Mouse (Mus musculus) limb, embryonic 12.5 days (tissue): ENCODE measurements at regions not wholly inside any gene's neighbourhood (a gene's known extent, or its start where the extent isn't known, plus 50 kb on each side); places are given as distances from the start of the nearest gene placed in this dataset.
A peak's percentile ranks its signal among the peaks of the same experiment; 100 is the strongest.

ENCODE experiments used
- ATAC-seq: fragments of 200-750 bp; cut with Nextera tagmentation; 2 replicates; pipeline ENCODE4 v1.8.0; 2017; ENCODE audit warnings: low read depth, moderate TSS enrichment; ENCODE audit not compliant: insufficient number of reproducible peaks, insufficient read depth, low FRiP score, low TSS enrichment
- H3K27ac ChIP-seq: fragments of 300-500 bp; sonication (generic); 2 replicates; pipeline ENCODE4 v1.5.1; 2016; ENCODE audit warnings: mild to moderate bottlenecking, moderate library complexity
- H3K27me3 ChIP-seq: fragments of 300-500 bp; sonication (generic); 2 replicates; pipeline ENCODE4 v1.6.1; 2016; ENCODE audit warnings: mild to moderate bottlenecking, moderate library complexity
- H3K36me3 ChIP-seq: fragments of 300-500 bp; sonication (generic); 2 replicates; pipeline ENCODE4 v1.6.1; 2016; ENCODE audit warnings: mild to moderate bottlenecking, moderate library complexity
- H3K4me1 ChIP-seq: fragments of 300-500 bp; sonication (generic); replicated peaks from 2 replicates; pipeline ENCODE4 v1.6.1; 2016
- H3K4me2 ChIP-seq: fragments of 300-500 bp; sonication (generic); 2 replicates; pipeline ENCODE4 v1.6.1; 2016; ENCODE audit warnings: mild to moderate bottlenecking, moderate library complexity
- H3K4me3 ChIP-seq: fragments of 300-500 bp; sonication (generic); replicated peaks from 2 replicates; pipeline ENCODE4 v1.5.1; 2016; ENCODE audit warnings: mild to moderate bottlenecking
- H3K9ac ChIP-seq: fragments of 300-500 bp; sonication (generic); replicated peaks from 2 replicates; pipeline ENCODE4 v1.6.1; 2016; ENCODE audit warnings: mild to moderate bottlenecking, moderate library complexity
- H3K9me3 ChIP-seq: fragments of 300-500 bp; sonication (generic); 2 replicates; pipeline ENCODE4 v1.6.1; 2016; ENCODE audit warnings: mild to moderate bottlenecking, moderate library complexity
- whole genome bisulfite sequencing: fragments of 180-500 bp; shearing (Covaris S2); methylation state at CpG from one replicate; pipeline ENCODE4 v1.1.7; 2016; 5-methylcytosine and 5-hydroxymethylcytosine counted together

DNA sequence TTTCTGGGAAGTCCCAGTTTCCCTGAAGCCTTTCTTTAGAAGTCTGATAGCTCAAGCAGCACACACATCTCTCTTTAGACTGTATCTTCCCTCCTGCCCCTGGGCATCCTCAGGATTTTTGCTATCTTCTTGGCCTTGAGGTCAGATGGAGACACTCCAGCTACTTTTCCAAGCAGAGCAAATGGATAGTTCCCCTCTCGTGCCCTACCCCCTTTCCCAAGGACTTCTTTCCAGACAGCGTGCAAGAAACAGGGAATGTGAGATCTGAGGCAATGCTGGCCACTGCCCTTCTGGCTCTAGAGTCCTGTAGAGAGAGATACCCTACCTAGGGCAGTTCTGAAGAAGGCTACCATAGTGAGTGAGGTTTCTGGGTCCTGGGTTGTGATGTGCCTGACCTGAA, 106.6 kb downstream of the Zfp706 start:
- Histone ChIP-seq H3K27ac (no peak overlapping the region), H3K4me3 (no peak overlapping the region), H3K27me3 (no peaks in the 10 kb centered on the region), H3K9ac (no peak overlapping the region), H3K36me3 (no peaks in the 10 kb centered on the region), H3K4me1 (peaks cover 32% of the 10 kb centered on the region), H3K4me2 (no peak overlapping the region), H3K9me3 (no peaks in the 10 kb centered on the region)
- WGBS, result 45% methylated on average over 2 of the region's 2 CpGs
- ATAC-seq, result no peak

DNA sequence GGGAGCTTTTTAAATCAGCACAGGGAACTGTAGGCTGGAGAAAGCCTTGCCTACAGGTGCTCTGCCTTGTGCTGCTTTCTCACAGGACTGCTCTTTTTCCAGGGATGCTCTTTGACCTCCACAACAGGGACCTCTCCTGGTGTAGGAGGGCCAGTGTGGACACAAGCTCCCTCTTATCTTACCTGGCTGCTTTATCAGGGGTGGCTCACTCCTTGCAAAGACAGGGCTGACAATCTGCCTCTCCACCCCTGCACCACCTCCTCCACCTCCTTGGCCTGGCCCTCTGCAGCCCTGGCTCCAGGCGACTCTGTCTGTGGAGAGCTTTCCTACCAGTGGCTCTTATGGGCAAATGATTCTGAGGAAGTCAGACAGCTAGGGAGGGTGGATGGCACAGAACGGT, 107.7 kb downstream of the Zfp706 start:
- no peak overlapping the region for H3K9ac ChIP-seq
- peaks cover 32% of the 10 kb centered on the region for H3K4me1 ChIP-seq
- no peaks in the 10 kb centered on the region for H3K27me3 ChIP-seq
- no peak overlapping the region for H3K27ac ChIP-seq
- 58% methylated on average over 2 of the region's 2 CpGs for WGBS
- ATAC-seq, result no peak
- H3K4me2 ChIP-seq, result no peak overlapping the region
- H3K4me3 ChIP-seq, result no peak overlapping the region
- no peaks in the 10 kb centered on the region for H3K9me3 ChIP-seq
- no peaks in the 10 kb centered on the region for H3K36me3 ChIP-seq

DNA sequence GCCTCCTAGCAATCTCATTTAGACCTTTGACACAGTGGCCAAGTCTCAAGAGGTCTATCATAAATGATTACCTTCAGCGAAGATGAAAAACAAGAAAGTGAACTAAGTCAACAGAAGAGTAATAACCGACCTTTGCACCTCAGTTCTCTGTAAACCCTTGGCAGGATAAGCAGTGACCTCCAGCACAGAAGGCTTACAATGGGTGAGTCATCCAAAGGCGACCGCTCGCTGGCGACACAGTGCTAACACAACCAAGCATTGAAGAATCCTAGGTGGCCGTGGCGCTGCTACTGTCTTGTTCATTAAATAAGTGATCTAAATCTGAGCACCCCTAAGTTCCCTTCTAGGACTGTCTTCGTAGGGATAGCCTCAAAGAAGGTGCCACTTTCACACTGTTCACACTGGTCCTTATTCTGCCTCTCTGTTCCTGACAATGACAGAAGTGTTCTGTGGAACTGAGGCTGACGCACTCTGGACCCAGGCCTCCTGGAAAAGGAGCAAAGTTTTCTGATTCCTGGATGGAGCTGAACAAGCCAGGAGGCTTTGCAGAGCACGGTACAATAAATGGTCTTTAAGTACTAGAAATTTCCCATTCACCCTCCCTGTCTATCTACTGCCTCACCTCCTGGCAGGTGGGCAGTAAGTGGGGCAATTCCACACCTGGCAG, 108.6 kb downstream of the Zfp706 start:
- Histone ChIP-seq H3K4me1 (peaks cover 32% of the 10 kb centered on the region), H3K4me3 (no peak overlapping the region), H3K27me3 (no peaks in the 10 kb centered on the region), H3K9ac (no peak overlapping the region), H3K9me3 (no peaks in the 10 kb centered on the region), H3K4me2 (no peak overlapping the region), H3K27ac (no peak overlapping the region), H3K36me3 (no peaks in the 10 kb centered on the region)
- ATAC-seq, result no peak
- 89% methylated on average over 11 of the region's 11 CpGs for WGBS

DNA sequence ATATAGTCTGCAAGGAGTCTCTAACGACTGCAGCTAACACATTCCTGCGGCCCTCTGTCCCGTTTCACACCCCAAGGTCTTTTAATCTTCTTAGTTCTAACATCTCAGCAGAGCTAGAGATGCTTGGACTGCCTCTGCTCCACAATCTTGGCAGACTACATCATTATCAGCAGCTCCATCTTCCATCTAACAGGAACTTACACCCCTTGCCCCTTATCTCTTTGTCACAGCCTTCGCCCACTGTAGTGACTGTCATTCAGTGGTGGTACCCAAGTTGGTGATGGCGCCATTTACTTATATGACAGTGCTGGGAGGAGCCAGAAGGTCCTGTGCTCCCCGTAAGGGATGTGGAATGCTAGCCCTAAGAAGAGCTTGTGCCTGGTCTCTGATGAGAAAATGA, 109.2 kb downstream of the Zfp706 start:
- Histone ChIP-seq H3K9me3 (no peaks in the 10 kb centered on the region), H3K4me2 (no peak overlapping the region), H3K36me3 (no peaks in the 10 kb centered on the region), H3K27me3 (no peaks in the 10 kb centered on the region), H3K9ac (no peak overlapping the region), H3K27ac (no peak overlapping the region), H3K4me3 (no peak overlapping the region), H3K4me1 (peaks cover 34% of the 10 kb centered on the region)
- no peak for ATAC-seq
- 79% methylated on average over 6 of the region's 6 CpGs for WGBS

DNA sequence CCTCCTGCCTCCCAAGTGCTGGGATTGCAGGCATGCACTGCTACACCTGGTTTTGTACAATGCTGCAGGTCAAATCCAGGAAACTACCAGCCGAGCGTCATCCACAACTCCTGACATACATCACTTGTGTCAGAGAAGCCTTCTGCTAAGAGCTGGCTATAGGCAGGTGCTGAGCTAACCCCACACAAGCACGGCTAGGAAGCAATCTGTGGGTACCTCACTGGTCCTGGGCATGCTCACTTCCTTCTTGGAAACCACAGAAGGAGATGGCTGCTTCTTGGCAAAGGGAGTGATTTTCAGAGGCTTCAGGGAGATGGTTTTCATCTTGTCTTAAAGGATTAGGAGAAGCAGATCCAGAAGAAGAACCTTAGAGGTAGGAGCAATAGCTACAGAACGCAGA, 111.3 kb downstream of the Zfp706 start:
- 82% methylated on average over 4 of the region's 4 CpGs for WGBS
- H3K27ac ChIP-seq, result no peak overlapping the region
- peaks cover 15% of the 10 kb centered on the region for H3K27me3 ChIP-seq
- H3K4me3 ChIP-seq, result no peak overlapping the region
- H3K9me3 ChIP-seq, result no peaks in the 10 kb centered on the region
- peaks cover 31% of the 10 kb centered on the region for H3K4me1 ChIP-seq
- H3K9ac ChIP-seq, result no peak overlapping the region
- H3K36me3 ChIP-seq, result no peaks in the 10 kb centered on the region
- no peak for ATAC-seq
- no peak overlapping the region for H3K4me2 ChIP-seq

DNA sequence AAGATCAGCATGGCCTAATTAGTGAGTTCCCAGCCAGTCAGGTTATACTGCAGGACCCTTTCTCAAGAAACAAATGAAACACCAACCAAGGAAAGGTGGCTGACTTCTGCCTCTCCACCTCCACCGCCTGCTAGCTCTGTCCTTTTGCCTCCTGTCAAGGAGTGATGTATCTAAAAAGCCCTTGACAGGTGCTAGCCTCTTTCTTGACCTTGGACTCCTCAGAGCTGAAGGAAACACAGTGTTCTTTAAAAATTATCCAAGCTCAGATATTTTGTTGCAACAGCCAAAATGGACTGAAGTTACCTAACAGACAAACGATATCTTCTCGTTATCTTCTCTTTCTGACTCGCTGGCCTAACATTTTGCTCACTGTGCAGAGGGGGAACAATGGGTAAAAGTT, 112.5 kb downstream of the Zfp706 start:
- WGBS, result 92% methylated on average over 4 of the region's 4 CpGs
- H3K4me3 ChIP-seq, result no peak overlapping the region
- no peak for ATAC-seq
- no peak overlapping the region for H3K4me2 ChIP-seq
- no peak overlapping the region for H3K9ac ChIP-seq
- peaks cover 19% of the 10 kb centered on the region for H3K27me3 ChIP-seq
- H3K27ac ChIP-seq, result no peak overlapping the region
- no peaks in the 10 kb centered on the region for H3K36me3 ChIP-seq
- H3K4me1 ChIP-seq, result peaks cover 19% of the 10 kb centered on the region
- H3K9me3 ChIP-seq, result no peaks in the 10 kb centered on the region

DNA sequence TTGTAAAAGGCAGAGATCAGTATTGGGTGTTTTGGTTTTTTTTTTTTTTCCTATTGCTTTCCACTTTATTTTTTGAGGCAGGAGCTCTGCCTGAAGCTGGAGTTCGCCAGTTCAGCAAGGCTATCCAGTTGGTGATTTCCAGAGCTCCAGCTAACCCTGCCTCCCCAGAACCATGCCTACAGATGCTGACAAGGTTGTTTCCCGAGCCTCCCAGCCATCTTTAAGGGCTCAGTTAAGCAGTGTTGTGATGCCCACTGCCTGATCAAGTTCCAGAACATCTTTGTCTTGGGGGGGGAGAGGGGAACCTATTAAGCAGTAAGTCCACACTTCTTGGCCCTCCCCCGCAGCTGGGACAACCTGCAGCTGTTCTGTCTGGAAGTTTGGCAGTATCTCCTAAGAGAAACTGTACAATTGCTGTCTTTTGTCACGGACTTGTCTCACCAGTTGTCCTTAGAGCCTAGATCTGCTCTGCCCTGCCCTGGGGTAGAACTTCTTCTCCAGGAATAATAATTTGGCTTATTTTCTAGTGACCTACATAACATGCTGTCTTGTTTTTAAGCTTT, 114.1 kb downstream of the Zfp706 start:
- Histone ChIP-seq H3K27ac (0 out of 2 replicates have a peak overlapping the region, but pooled peaks have one; percentile 23), H3K9me3 (no peaks in the 10 kb centered on the region), H3K4me1 (peaks cover 17% of the 10 kb centered on the region), H3K27me3 (peaks cover 19% of the 10 kb centered on the region), H3K9ac (no peak overlapping the region), H3K4me3 (no peak overlapping the region), H3K4me2 (peak overlapping the region; percentile 43; the same call in 1 of the 2 replicates), H3K36me3 (no peaks in the 10 kb centered on the region)
- no peak for ATAC-seq
- WGBS, result 43% methylated on average over 4 of the region's 4 CpGs

DNA sequence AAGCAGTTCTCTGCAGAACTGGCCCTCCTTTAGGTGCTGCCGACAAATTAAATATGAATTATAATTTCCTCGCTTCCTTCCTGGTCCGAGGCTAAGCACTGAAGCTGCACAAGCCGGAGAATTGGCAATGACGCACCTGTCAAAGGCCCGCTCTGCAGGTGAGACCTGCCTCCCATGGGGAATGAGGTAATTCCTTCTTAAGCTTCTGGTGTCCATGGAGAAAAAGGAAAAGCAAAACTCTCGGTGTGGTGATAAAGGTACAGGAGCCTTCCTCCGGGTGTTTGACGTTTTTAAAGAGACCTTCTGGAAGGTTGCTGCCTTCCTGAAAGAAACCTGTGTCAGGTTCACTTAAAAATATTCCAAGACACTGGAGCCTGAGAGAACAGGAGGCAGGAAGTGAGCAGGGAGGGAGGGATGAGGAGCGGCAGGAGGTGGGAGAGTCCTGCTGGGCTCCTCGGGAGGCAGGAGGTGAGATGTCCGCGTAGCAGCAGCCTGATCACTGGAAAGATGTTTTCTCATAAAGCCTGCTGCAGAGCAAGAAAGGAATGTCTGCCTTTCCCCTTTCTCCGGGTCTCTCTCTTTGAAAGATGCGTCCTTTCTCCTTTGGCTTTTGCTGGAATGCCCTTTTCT, 114.9 kb downstream of the Zfp706 start:
- no peak overlapping the region for H3K9ac ChIP-seq
- 0 out of 2 replicates have a peak overlapping the region, but pooled peaks have one; percentile 7 for H3K27ac ChIP-seq
- H3K9me3 ChIP-seq, result no peaks in the 10 kb centered on the region
- peaks cover 17% of the 10 kb centered on the region for H3K4me1 ChIP-seq
- H3K4me3 ChIP-seq, result no peak overlapping the region; the same call in 1 of the 2 replicates
- no peak for ATAC-seq
- H3K4me2 ChIP-seq, result peak overlapping the region; percentile 43
- no peaks in the 10 kb centered on the region for H3K36me3 ChIP-seq
- peaks cover 19% of the 10 kb centered on the region for H3K27me3 ChIP-seq
- 7% methylated on average over 15 of the region's 15 CpGs for WGBS

DNA sequence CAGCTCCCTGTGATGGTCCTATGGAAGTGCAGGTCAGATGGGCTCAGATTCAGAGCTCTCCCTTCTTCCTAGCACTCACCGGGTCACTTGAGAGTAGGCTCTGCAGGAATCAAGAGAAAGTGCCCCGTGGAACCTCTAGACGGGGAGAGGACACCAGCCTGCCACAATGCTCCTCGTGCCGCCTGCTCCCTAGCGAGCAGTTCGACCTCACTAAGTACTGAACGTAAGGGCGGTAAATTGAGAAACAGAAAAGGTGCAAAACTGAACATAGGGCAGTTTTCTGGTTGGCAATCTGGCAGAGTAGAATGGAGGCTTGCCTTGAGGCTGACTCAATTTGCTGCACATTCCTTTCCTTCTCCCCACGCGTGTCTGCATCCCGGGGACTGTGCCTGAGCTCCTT, 115.7 kb downstream of the Zfp706 start:
- Histone ChIP-seq H3K4me2 (no peak overlapping the region), H3K9ac (no peak overlapping the region), H3K4me3 (no peak overlapping the region), H3K27me3 (peaks cover 19% of the 10 kb centered on the region), H3K27ac (no peak overlapping the region), H3K4me1 (peaks cover 17% of the 10 kb centered on the region), H3K9me3 (no peaks in the 10 kb centered on the region), H3K36me3 (no peaks in the 10 kb centered on the region)
- WGBS, result 15% methylated on average over 12 of the region's 12 CpGs
- no peak for ATAC-seq

DNA sequence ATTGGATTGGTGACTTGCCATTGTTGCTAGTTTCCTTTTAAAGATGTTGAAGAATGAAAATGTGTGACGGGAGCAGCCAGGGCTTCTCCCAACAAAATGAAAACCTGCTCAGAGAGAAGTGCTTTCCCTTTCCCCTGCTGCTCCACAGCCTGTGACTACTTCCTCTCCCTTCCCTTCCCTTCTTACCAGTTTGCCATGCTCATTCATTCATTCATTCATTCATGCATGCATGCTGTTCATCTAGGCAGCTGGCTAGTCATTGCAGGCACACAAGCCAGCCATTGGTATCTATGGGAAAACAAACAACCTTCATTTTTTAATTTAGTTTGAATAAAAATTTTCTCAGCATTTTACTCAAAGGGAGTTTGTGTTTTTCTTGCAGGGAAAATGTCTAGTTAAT, 116.3 kb downstream of the Zfp706 start:
- Histone ChIP-seq H3K36me3 (no peaks in the 10 kb centered on the region), H3K4me2 (no peak overlapping the region), H3K4me1 (peaks cover 17% of the 10 kb centered on the region), H3K9me3 (no peaks in the 10 kb centered on the region), H3K9ac (no peak overlapping the region), H3K27ac (no peak overlapping the region), H3K27me3 (peaks cover 19% of the 10 kb centered on the region), H3K4me3 (no peak overlapping the region)
- no peak for ATAC-seq
- WGBS, result 65% methylated on average over 1 of the region's 1 CpGs

DNA sequence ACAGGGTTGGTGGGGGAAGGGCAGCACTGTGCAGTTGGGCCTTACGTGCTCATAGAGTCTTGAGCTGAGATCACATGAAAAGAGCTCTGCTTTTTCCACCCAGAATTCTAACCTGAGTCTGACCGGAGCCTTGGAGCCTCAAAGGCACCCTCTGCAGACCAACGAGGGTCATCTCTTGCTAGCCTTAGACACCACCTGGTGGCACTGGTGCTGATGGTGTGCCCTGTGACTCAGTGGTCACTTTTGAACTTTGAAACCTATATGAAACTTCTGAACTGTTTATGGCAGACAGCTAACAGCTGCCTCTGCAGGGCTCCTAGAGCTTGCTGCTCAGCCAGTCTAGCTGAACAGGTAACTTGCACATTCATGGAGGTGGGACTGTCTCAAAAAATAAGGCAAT, 118.5 kb downstream of the Zfp706 start:
- Histone ChIP-seq H3K27ac (no peak overlapping the region), H3K9me3 (no peaks in the 10 kb centered on the region), H3K27me3 (peaks cover 19% of the 10 kb centered on the region), H3K4me1 (peaks cover 27% of the 10 kb centered on the region), H3K4me2 (no peak overlapping the region), H3K9ac (no peak overlapping the region), H3K4me3 (no peak overlapping the region), H3K36me3 (no peaks in the 10 kb centered on the region)
- no peak for ATAC-seq
- WGBS, result 63% methylated on average over 3 of the region's 3 CpGs
